Mouse (Mus musculus) heart, adult 9 months (tissue): ENCODE data around the gene Ncam1.

Experiments used
- DNase-seq, 2 experiments: peaks; one replicate each; pipeline ENCODE4 v3.0.0; 2022; ENCODE audit warnings: low spot score in 2 of 2

The Ncam1 gene

DNA sequence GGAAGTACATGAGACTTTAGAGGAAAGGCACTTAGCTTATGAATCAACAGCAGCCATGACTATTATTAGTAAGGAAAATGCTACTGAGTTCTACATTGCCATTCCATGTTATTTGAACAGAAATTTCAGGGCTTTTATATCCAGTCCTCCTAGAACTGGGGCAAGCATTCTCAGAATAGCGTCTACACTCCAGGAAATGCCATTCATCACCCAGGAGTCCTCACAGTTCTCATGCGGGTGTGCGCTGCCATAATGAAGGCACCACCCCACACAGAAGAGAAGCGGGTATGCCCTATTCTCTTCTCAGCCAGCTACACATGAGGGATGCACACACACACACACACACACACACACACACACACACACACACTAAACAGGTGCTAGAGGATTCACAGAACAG lies 43.5 kb downstream of the Ncam1 start:
- DNase-seq = no peak

- no peak for DNase-seq
Measured at GRCm38 (mm10) chr9:49751466-49751865, 47.3 kb downstream of the Ncam1 start.

DNA sequence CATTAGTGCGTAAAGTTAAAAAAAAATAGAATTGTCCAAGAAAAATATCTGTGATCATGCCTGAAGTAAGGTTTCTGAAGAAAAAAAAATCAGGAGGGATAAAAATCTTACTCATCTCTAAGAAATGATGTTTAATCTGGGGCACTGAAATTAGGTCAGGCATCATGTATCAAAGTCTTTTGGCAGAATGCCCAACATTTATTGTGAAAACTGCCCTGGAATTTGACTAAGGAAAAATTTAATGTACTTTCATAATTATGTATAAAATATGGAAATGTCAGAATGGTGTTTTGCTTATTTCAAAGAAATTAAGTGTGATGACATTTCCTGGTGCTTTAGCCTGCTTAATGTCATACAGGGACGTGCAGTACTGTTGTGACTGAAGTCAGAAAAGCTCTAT lies 52.5 kb downstream of the Ncam1 start:
- DNase-seq = no peak

DNA sequence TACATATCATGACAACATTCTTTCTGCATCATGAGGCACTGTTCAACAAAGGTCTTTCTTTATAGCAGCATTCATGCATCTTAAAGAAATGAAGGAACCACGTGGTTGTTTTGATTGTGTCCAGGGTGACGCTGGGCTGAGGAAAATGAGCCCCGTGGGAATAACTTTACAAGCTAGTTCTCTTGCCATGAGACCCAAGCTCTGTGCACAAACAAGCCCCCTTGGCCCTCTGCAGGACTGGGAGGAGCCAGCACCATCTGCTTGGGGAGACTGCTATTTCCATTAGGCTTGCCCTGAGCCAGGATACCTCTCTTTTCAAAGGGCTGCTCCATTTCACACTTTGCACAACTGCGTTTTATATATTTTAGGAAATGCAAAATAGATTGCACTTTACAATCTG lies 53.0 kb downstream of the Ncam1 start:
- DNase-seq = no peak

- DNase-seq = no peak
Measured at GRCm38 (mm10) chr9:49744286-49744685, 54.4 kb downstream of the Ncam1 start.

GRCm38 (mm10) chr9:49739935-49740334 lies 58.8 kb downstream of the Ncam1 start:
- no peak for DNase-seq

DNA sequence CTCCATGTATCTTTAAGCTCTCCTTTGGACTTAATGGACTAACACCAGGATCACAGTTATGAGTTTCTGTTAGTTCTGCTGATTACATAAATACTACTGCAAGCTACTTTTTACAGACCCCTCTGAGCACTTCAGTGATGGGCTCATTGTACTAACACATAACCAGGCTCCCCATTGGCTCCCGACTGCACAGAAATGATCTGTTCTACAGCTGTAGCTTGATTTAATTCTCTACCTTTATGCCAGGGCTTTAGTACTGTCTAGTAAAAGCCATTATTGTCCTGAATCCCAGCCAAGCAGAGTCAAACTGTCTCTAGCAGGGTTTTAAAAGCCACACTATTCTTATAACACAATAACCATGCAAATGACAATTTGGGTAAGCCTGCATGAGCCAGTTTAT lies 60.2 kb downstream of the Ncam1 start:
- DNase-seq = no peak

GRCm38 (mm10) chr9:49737166-49737565 lies 61.6 kb downstream of the Ncam1 start:
- no peak for DNase-seq

- DNase-seq = no peak
Measured at GRCm38 (mm10) chr9:49734348-49735007, 64.2 kb downstream of the Ncam1 start.

- DNase-seq = no peak
Measured at GRCm38 (mm10) chr9:49733726-49734125, 65.0 kb downstream of the Ncam1 start.

GRCm38 (mm10) chr9:49729479-49729878 lies 69.2 kb downstream of the Ncam1 start:
- no peak for DNase-seq

- no peak for DNase-seq
Measured at GRCm38 (mm10) chr9:49728211-49728610, 70.5 kb downstream of the Ncam1 start.

DNA sequence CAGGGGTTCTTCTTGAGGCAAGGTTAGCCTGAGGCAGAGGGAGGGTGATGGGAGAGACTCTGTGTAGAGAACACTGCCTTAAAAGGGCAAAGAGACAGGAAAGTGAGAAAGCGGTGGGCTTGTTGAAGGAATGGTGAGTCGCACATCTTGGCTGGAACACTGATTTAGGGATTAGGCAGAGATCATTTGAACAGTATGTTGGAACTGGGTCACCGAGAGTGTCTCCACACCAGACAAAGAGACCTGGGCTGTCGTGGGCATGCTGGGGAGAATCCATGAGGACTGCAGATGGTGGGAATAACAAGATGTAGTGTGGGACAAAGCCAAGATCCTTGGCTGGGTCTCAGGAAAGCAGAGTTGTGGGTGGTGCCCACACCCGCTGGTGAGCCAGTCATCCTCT lies 76.0 kb downstream of the Ncam1 start:
- DNase-seq = no peak

DNA sequence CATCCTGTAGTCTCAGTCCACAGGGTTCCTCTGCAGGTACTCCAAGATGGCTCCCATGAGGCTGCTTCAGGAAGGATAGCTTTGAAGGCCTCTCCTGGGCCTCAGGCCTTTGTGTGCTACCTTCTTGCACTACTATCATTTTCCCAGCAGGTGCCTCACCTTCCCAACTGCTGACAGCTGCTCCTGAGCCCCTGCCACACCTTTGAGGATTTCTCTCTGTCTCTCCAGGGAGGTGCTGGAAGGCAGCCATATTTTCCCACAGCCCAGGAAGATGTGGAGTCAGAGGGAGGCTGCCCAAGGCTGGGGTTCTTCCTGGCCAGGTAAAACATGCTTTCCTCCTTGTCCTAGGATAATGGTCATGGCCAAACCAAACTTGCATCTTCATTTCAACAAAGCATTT lies 83.6 kb downstream of the Ncam1 start:
- DNase-seq = no peak

DNA sequence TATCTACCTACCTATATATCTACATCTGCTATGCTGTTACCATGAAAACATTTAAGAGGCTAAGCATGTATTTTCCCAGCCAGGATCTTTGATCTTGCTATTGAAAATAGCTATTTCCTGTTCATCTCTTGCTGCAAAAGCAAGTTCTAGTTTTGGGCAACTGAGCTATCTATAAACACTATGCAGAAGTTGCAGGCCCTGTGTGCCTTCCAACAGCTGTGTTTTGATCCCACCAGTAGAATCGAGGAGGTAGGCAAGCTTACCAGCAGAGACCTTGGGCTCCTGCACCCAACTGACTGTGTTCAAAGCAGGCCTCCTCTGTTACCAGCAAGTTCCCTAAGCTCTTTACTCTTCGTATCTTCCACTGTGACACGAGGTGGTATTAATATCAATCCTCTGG lies 84.6 kb downstream of the Ncam1 start:
- DNase-seq = no peak

DNA sequence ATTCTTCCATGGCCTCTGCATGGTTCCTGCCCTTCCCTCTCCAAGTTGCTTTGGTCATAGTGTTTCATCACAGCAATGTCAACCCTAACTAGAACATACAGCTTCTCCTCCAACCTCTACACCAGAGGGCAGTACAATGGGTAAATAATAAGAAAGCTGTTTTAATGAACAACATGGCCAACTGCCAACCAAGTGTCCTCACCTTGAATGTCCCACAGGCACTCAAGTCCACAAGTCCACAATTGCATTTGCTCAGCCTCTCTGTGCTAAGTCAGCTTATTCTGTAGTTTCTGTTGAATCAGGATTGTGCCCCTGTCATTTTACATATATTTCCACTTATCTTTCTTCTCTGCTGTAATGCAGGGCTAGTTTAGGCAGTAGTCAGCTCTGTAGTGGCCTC lies 91.1 kb downstream of the Ncam1 start:
- no peak for DNase-seq

- no peak for DNase-seq
Measured at GRCm38 (mm10) chr9:49704196-49704967, 94.3 kb downstream of the Ncam1 start.

GRCm38 (mm10) chr9:49695371-49695770 lies 103.4 kb downstream of the Ncam1 start:
- no peak for DNase-seq

DNA sequence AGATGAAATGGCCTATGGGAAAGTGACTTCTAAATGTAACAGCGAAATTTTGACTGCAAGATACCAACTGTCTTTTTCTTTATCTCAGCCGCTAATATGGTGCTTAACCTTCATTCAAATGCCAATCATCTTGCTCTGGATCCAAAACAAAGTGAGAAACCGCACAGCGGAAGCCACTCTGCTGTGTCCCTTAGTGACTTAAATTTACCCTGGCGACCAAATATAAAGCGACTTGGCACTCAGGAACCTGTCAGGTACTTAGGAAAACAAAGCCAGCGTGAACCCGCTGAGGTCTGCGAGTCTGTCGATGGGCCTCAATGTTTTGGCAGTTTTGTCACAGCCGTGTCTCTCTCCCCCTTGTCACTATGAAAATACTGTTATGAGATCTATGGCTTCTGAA lies 105.9 kb downstream of the Ncam1 start:
- DNase-seq = no peak

- no peak for DNase-seq
Measured at GRCm38 (mm10) chr9:49691344-49691743, 107.4 kb downstream of the Ncam1 start.

- no peak for DNase-seq
Measured at GRCm38 (mm10) chr9:49683566-49684273, 115.0 kb downstream of the Ncam1 start.

DNA sequence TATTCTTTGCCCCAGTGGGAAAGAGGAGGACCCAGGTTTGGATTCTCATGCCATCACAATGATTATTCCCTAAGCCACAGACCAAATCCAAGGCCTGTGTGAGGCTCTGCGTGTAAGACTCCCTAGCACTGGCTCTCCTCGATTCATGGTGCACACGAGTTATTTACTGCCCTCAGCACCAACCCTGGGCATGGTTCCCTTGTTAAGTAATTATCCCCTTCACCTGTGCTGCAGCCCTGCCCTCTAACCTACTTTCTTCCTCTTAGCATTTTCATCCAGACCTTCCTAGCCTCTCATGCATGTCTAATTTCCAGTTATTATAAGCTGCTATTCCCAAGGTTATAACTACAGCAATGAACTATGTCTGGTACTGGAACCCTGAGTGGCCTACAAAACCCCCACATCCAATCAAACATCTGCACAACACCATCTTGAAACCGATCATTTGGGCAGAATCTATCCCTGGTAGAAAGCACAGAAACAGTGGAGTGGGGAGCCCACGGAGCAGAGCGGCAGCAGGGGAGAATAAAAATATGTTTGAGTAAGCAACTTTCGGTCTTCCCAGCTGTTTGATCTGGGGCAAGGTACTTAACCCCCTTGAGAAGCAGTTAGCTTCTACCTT lies 116.8 kb downstream of the Ncam1 start:
- no peak for DNase-seq
